ENCODE assay signal across 12 mouse cellular contexts in the genomic region with DNA sequence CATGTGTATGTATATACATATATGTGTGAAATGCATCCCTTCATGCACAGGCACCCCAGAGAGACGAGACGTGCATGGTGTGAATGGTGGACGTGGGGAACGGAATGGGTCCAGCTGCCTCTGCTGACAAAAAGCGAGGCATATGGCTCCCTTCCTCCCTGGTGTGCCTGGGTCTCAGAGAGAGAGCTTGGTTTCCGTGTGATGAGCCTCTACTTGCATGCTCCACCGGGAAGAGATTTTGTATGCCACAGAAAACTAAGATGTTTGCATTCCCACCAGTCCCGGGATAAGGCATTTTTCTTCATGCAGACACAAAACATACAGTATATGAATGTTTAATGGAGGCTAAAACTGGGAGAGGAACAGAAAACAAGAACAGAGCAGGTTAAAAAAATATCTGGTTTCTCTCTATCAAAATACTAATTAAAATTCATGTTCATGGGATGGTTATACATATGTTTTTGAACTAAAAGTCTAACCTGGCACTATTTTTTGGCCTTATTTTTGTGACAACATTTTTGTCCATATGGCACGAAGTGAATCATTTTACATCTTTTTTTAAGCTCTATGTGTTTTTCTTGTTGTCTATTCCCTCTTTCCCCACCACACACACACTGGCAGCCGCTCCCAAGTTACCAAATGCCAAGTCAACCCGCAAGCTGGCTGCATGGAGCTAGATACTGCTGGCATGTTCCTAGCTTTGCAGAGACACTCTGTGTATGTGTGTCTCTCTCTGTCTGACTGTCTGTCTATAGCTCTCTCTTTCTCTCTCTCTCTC.
DNase-seq lines count a peak whose midpoint lies in the region; ATAC-seq and TF ChIP-seq lines count a peak whose summit lies in the region.
"Had no signal": no experiment of that assay in that cellular context is flagged by ENCODE, and none has a peak within 500 bp of the region (broad histone marks: within the 10 kb centered on the region; RNA-seq: fewer than 3 reads in every experiment).

No protein-coding gene starts in this region.

- peak overlapping the region; percentile 63 for H3K27ac ChIP-seq in forebrain, postnatal 0 days (ENCODE audit: low read depth, low read length)
- no peak overlapping the region for H3K27ac ChIP-seq in kidney, embryonic 15.5 days

- no peak overlapping the region for H3K4me3 ChIP-seq in forebrain, postnatal 0 days (ENCODE audit: low read depth, low read length)
- no peak overlapping the region for H3K4me3 ChIP-seq in kidney, embryonic 15.5 days (replicated peaks)

- no peaks in the 10 kb centered on the region for H3K36me3 ChIP-seq in forebrain, postnatal 0 days (ENCODE audit: insufficient read depth)
- no peaks in the 10 kb centered on the region for H3K36me3 ChIP-seq in kidney, embryonic 15.5 days
- H3K36me3 ChIP-seq: G1E had no signal

- TF ChIP-seq CTCF in forebrain, postnatal 0 days (IDR thresholded peaks at IDR 0.05; ENCODE audit: low read depth), result peak; percentile 36

- H3K9me3 ChIP-seq in forebrain, postnatal 0 days (ENCODE audit: low read length), result no peaks in the 10 kb centered on the region
- no peaks in the 10 kb centered on the region for H3K9me3 ChIP-seq in kidney, embryonic 15.5 days (replicated peaks)

- ATAC-seq in cerebellum, adult (ENCODE audit: insufficient number of reproducible peaks, low FRiP score, low TSS enrichment), result no peak
- ATAC-seq in forebrain, postnatal 0 days, result peak; percentile 93
- no peak for ATAC-seq in kidney, embryonic 15.5 days (replicated peaks; ENCODE audit: low FRiP score)
- ATAC-seq: activated CD4-positive, CD25-positive, alpha-beta regulatory T cell, adult 4 months had no signal

- H3K9ac ChIP-seq in forebrain, postnatal 0 days, result no peak overlapping the region
- H3K9ac ChIP-seq in kidney, embryonic 15.5 days, result no peak overlapping the region

- 51% methylated on average over 11 of the region's 11 CpGs for WGBS in forebrain, postnatal 0 days
- WGBS in kidney, embryonic 15.5 days, result 84% methylated on average over 11 of the region's 11 CpGs

- H3K4me1 ChIP-seq in forebrain, postnatal 0 days (ENCODE audit: insufficient read depth), result peaks cover 6% of the 10 kb centered on the region; the same call in 1 of the 2 replicates
- H3K4me1 ChIP-seq in kidney, embryonic 15.5 days, result peaks cover 8% of the 10 kb centered on the region; the same call in 1 of the 2 replicates

- peak; percentile 76 for DNase-seq in cerebellum, postnatal 14 days
- peak; percentile 91 for DNase-seq in forebrain, postnatal 0 days
- DNase-seq in layer of hippocampus, postnatal 14 days (ENCODE audit: low spot score in 2 of 2), result peak; percentile 59 to 88
- peak; percentile 64 for DNase-seq in right cerebral cortex, adult 18-20 months
- no peak for DNase-seq in spleen, postnatal 36 days (ENCODE audit: low spot score in 2 of 2)
- DNase-seq in c-Kit-positive CD71-positive TER-119-positive erythroid progenitor cells, embryonic 14.5 days (ENCODE audit: low spot score), result no peak
- DNase-seq: lung, adult 2 months had no signal

- H3K27me3 ChIP-seq in forebrain, postnatal 0 days (ENCODE audit: insufficient read depth, low read length), result no peaks in the 10 kb centered on the region
- H3K27me3 ChIP-seq in kidney, embryonic 15.5 days, result no peaks in the 10 kb centered on the region

- no peak overlapping the region for H3K4me2 ChIP-seq in forebrain, postnatal 0 days (ENCODE audit: low read depth)
- H3K4me2 ChIP-seq in kidney, embryonic 15.5 days, result no peak overlapping the region
- H3K4me2 ChIP-seq: heart, embryonic 11.5 days had no signal

Comparison
In these comparisons a context has a peak if more than half of its experiments do, and no peak if none do; other contexts are left out.
1. DNase-seq: peak in cerebellum, postnatal 14 days (2 of 2), forebrain, postnatal 0 days (single experiment), layer of hippocampus, postnatal 14 days (2 of 2) and right cerebral cortex, adult 18-20 months (single experiment); none in spleen, postnatal 36 days (0 of 2) and c-Kit-positive CD71-positive TER-119-positive erythroid progenitor cells, embryonic 14.5 days (single experiment).